Mouse (Mus musculus) brain, embryonic 14.5 days (tissue): ENCODE measurements around the gene Mpp5. TPM values are rescaled to one million over a fixed set of nuclear protein-coding genes. Genes with fewer than 3 reads are reported as not detected.

Source experiments
- DNase-seq: peaks from one replicate; pipeline ENCODE4 v3.0.0-alpha.2; 2011; ENCODE audit warnings: low read depth
- CTCF ChIP-seq: fragments of 200-500 bp; IDR thresholded peaks from 2 replicates; pipeline ENCODE4 v1.5.1; 2012; ENCODE audit warnings: inconsistent platforms, mild to moderate bottlenecking, moderate library complexity, borderline replicate concordance; ENCODE audit not compliant: insufficient read depth, insufficient read length; ENCODE audit errors: extremely low read depth
- POLR2A ChIP-seq: fragments of 200-500 bp; IDR thresholded peaks from 2 replicates; pipeline ENCODE4 v1.6.1; 2012; ENCODE audit warnings: mild to moderate bottlenecking, inconsistent platforms, borderline replicate concordance; ENCODE audit not compliant: poor library complexity, insufficient read depth, insufficient read length, severe bottlenecking; ENCODE audit errors: extremely low read depth
- polyA plus RNA-seq: library from polyadenylated mRNA; depleted of rRNA; stranded (reverse); fragments of >200 nt; gene quantifications from 2 replicates; pipeline ENCODE4 v1.2.3, GENCODE M21; 2012; rRNA removed

Gene Mpp5
- polyA plus RNA-seq, 1 experiment, result 9.3 TPM

DNA sequence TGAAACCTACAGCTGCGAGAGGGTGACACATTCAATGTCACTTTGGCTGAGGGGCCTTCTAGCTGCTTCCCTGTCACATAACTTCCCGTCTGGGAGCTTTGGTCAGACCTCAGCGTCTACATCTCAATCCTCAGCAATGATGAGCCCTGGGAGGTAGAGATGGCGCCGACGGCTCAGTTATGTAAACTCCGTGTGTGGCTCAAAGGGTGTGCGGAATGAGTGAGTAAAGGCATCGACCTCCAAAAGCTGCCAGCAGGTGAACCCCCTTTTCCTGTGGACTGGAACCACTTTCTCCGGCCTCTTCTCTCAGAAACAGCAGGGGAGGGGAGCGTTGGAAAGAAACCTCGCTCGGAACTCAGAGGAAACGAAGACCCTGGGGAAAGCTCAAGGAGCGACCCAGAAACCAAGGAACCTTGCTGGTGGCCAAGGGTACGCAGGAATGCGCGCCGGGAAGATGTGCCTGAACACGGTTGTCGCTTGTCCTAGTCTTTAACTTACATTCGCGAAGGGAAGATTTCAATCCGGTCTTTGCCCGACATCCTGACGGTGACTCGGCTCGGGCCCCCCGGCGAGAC lies 112.3 kb downstream of the Mpp5 start:
- TF ChIP-seq CTCF (no peak), POLR2A (peak; percentile 55; the same call in 1 of the 2 replicates)
- DNase-seq, result no peak

DNA sequence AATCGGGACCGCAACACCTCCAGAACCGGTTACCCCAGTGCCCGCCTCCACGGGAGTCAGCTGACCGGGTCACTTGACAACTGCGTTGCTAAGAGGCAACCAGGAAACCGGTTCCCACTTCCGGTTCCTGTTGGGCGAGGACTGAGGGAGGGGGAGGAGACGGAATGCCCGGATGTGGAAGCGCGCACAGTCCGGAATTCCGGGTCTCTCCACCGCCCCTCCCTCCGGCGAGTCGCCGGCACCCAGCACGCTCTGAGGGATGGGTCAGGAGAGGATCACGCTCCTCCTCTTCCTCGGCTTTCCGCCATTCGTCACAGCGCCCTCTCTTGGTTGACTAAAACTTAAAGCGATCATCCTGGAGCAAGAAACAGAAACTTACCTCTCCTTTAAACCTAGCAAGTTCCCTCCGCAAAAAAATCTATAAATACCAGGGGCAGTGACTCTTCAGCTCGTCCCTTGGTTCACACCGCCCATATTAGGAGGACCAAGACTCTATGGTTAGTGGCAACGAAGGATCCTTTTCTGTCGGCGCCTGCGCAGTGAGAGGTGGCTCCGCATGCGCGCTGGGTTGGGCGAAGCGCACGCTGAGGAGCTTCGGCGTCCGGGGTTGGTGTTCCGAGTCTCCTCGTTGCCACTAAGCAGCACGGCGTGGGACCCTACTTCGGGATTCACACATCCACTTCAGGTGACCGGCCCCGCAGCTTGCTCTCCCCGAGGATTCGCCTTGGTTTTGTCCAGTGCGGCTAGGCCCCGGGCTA lies 113.0 kb downstream of the Mpp5 start, which contains the start of the genes Atp6v1d and Eif2s1:
TSS of gene Atp6v1d (minus strand) at position 143 of the 758 bp plus-strand sequence.
TSS of gene Eif2s1 (plus strand) at position 324 of the 758 bp plus-strand sequence.
- peak; percentile 83 for TF ChIP-seq CTCF
- TF ChIP-seq POLR2A, result peak; percentile 49; the same call in 1 of the 2 replicates
- peak; percentile 100 for DNase-seq

DNA sequence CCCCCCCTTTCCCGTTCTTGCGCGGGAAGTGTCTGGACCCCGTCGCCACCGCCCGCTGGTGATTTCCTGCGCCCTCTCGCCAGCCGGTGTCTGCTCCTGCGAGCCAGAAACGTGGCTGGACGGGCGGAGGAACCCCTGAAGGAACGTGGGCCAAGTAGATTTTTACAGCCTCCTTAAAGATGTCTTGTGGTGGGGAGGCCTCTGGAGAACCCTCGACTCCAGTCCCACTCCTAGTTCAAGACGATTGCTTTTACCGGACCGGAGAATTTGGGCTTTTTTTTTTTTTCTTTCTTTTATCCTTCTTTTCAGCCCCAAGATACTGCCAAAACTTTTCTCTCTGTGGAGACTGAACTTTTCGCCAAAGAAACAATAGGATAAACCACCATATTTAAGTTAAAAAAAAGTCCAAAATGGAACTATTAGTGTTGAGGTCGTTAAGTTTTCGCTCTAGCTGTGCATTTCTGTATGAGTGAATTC lies 113.6 kb downstream of the Mpp5 start:
- peak; percentile 1 for DNase-seq
- TF ChIP-seq CTCF (no peak), POLR2A (no peak)

DNA sequence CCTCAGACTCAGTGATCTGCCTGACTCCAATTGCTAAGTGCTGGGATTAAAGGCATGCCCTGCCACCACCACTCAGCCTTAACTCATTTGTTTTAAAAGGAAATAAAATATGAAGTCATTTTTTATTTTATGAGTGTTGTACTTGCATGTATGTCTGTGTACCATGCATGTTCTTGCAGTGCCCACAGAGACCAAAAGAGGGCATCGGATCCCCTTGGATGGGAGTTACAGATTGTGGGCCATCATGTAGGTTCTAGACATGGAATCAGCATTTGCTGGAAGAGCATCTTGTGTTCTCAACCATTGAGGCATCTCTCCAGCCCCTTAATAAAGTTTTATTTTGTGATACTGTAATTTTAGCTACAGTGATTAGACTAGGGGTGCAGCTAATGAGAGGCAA lies 116.7 kb downstream of the Mpp5 start:
- DNase-seq, result peak; percentile 8
- TF ChIP-seq POLR2A (no peak), CTCF (peak; percentile 16; the same call in 1 of the 2 replicates)

DNA sequence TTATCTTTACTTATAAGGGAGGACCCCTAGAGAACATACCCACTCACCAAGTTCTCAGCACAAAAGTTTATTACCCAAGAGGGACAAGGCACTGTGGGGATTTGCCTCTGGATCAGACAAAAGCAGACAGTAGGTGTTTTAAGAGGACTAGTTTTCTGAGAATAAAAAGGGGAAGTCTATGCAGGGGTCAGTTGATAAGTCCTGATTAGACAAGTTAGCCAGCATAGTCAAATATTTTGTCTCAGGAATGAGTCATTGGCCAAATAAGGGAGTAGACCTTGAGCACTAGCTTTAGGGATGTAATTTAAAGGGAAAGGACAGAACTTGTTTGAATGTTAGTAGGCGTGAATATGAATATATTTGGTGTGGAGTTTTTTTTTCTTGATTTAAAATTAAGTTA lies 119.4 kb downstream of the Mpp5 start:
- TF ChIP-seq POLR2A, result no peak
- no peak for TF ChIP-seq CTCF
- DNase-seq, result no peak

DNA sequence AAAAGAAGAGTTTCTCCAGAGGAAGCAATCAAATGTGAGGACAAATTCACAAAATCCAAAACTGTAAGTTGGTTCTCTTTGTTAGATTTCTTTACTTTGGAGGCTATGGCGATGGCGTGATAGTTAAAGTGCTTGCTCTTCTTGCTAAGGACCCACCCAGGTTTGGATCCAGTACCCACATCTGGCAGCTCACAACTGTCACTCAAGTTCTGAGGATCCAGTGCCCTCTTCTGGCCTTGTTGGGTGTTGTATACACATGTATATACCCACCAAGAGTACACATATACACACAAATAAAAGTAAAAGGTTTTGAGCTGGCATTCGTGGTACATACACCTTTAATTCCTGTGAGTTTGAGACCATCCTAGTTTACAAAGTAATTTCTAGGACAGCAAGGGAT lies 125.9 kb downstream of the Mpp5 start:
- DNase-seq, result no peak
- TF ChIP-seq POLR2A (no peak), CTCF (no peak)

DNA sequence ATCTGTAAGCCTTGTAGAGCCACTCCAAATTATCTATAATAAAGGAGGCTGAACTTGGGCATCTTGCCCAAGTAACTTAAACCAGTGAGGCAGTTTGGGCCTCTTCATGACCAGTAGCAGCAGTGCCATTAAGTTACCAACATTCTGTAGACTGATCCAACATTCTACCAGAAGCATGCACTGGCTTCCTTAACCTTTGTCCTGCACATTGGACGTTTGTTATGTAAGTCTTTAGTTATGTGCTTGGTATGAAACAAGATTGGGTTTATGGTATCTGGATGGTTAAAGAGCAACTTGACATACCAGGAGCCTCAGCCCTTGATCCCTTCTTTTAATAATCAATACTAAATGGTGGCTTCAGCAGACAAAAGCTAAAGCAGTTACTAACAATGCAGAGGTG lies 141.4 kb downstream of the Mpp5 start:
- no peak for TF ChIP-seq POLR2A
- TF ChIP-seq CTCF, result no peak
- no peak for DNase-seq

Other genes with a start within 250 kb of the Mpp5 start
- 0.45 and 1.3 TPM in 2 replicates for gene Fam71d, start 57.4 kb upstream of the Mpp5 start, polyA plus RNA-seq
- gene Atp6v1d, start 112.7 kb downstream of the Mpp5 start, polyA plus RNA-seq, result 75.5 and 78.7 TPM in 2 replicates
- 48.4 and 50.7 TPM in 2 replicates for gene Eif2s1, start 112.9 kb downstream of the Mpp5 start, polyA plus RNA-seq
- 0.53 and 0.62 TPM in 2 replicates for gene Plek2, start 158.1 kb downstream of the Mpp5 start, polyA plus RNA-seq